Mouse (Mus musculus): ENCODE results near the gene Myl4. TPM values are rescaled to one million over a fixed set of nuclear protein-coding genes. Genes with fewer than 3 reads are reported as not detected.

Myl4 gene
- 10.2 and 11.2 TPM in 2 replicates for polyA plus RNA-seq (2015; fragmentation: Nextera tagmentation; extraction: Ambion mirVana)

GRCm38 (mm10) chr11:104550406-104550974 lies at the start of gene Myl4, which contains the start of gene Cdc27:
Myl4 (plus strand) TSS chr11:104550663.
Cdc27 (minus strand) TSS chr11:104550620.

GRCm38 (mm10) chr11:104607491-104608245 lies 57.2 kb downstream of the Myl4 start, which contains the start of gene Itgb3:
Itgb3 (plus strand) TSS chr11:104608000.

Other genes starting within 250 kb of the Myl4 start
- gene Kansl1, start 81.8 kb upstream of the Myl4 start, polyA plus RNA-seq (2015; fragmentation: Nextera tagmentation; extraction: Ambion mirVana) = 11.2 and 15.2 TPM in 2 replicates
- gene Cdc27, start within 50 bp of the Myl4 start, polyA plus RNA-seq (2015; fragmentation: Nextera tagmentation; extraction: Ambion mirVana) = 16.5 and 26.7 TPM in 2 replicates
- 4.0 and 4.2 TPM in 2 replicates for gene Itgb3, start 57.3 kb downstream of the Myl4 start, polyA plus RNA-seq (2015; fragmentation: Nextera tagmentation; extraction: Ambion mirVana)
- 0.03 and 0.04 TPM in 2 replicates for gene Gm11639, start 135.0 kb downstream of the Myl4 start, polyA plus RNA-seq (2015; fragmentation: Nextera tagmentation; extraction: Ambion mirVana)

Data from adrenal gland, postnatal 0 days (tissue).